Mouse (Mus musculus): ENCODE measurements around the gene Rplp1.

Gene Rplp1

GRCm38 (mm10) chr9:61877373-61878112 lies 36.8 kb downstream of the Rplp1 start:
- no peak for DNase-seq (ENCODE audit: extremely low spot score, low read depth, low spot score)

DNA sequence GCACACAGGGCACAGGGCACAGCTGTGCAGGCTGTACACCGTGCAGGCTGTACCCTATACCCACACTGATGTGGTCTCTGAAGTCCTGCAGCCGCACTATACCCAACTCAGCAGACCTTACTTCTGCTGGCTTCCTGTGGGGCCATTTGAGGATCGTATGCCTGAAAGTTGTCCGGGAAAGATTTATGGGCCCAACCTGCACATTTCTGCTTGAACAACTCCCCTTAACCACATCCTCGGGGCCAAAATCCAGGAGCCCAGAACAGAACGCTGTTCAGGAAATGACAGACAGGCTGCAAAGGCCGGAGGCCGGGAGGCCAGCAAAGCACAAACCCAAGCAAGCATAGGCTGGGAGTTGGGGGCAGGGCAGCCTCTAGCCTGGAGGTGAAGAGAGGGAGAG lies 41.0 kb downstream of the Rplp1 start:
- no peak for DNase-seq (ENCODE audit: extremely low spot score, low read depth, low spot score)

DNA sequence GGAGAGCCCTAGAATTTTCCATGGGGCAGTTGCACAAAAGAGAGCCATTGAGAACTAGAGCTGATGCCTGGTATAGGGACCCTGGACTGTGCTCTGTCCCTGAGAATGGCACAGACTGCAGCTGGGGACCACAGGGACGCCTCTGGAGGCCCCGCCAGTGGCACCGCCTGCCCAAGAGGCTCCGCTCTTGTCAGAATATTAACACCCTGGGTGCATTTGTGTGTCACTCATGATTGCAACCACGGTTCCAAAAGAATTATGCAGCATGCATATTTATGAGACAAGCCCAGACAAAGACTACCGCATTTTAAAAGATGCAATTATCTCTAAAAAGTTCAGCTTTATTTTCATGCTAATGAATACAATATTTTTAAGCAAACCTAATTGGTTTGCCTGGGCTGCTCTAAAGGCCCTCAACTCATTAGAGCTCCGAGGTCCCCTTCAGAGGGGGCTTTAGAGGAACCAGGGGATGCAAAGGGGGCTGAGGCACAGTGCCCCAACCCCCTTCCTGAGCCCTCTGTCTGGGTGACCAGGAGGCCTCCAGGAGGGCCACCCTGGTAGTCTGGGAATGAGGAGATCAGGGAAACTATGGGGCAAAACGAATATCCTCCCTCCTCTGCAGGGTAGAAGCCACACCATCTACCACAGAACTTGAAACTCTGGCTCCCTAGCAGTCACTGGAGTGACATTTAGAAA lies 41.9 kb downstream of the Rplp1 start:
- no peak for DNase-seq (ENCODE audit: extremely low spot score, low read depth, low spot score)

DNA sequence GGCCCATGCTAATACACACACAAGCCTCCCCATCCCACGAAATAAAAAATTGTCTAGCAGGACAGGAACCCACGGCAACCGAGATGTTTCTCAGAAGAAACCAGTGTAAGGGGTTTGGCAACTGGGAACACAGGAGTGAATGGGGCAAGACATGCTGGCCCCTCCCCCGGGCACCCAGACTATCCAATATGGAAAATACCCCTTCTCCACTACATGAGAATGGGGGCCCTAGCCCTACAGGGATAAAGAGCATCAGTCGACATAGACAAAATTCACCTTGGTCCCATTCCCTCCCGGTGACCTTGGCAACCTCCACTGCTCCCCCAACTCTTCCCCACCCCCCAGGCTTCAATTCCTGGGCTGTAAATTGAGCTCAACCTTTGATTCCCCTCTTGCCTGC lies 42.5 kb downstream of the Rplp1 start:
- DNase-seq (ENCODE audit: extremely low spot score, low read depth, low spot score): no peak

- no peak for DNase-seq (ENCODE audit: extremely low spot score, low read depth, low spot score)
Measured at GRCm38 (mm10) chr9:61867659-61868058, 46.7 kb downstream of the Rplp1 start.

All from hindlimb bud, embryonic 11.5 days (tissue).